Mouse (Mus musculus): ENCODE results near the gene Crlf1. TPM values are rescaled to one million over a fixed set of nuclear protein-coding genes. Genes with fewer than 3 reads are reported as not detected.

Gene Crlf1
- total RNA-seq, 2 experiments from 2014 or later, result 0.21 to 0.42 TPM

DNA sequence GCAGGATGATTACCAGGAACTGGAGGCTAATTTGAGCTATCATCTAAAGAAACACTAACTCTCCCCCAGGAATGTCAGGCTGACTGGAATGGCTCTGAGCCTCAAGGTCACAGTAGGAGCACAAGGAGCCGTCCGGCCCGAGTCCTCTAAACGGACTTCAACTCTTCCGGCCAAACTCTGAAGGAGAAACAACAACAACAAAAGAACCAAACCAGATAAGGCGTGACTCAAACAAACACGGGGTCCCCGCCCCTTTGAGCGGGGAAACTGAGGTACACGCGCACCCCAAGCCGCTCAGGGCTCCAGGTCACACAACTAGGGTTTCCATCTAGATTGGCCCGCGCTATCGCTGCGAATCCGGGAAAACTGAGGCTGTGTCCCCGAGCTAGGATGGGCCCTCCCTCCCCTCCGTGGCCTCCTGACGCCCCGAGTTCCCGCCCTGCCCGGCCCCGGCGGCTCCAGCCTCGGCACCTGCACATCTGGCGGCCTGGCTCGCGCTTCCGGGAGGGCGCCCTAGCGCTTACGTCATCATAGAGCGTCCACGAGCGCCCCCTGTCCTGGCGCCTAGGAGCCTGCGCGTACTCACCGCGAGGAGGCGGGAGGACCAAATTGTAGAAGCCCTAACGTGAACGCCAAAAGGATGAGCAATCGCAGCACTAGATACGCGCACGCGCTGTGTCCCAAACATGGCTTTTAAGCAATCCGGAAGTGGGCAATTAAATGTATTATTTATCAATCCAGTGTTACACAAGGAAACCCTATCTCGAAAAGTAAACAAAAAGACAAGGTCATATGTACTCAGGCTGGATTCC lies 29.8 kb downstream of the Crlf1 start:
- DNase-seq, result peak; percentile 97

- DNase-seq, result no peak
Observed at GRCm38 (mm10) chr8:70527111-70527511, 34.2 kb downstream of the Crlf1 start.

GRCm38 (mm10) chr8:70527512-70528181 lies 34.7 kb downstream of the Crlf1 start, which contains the start of the genes Fkbp8 and Kxd1:
Gene Fkbp8, plus strand, starts transcription at chr8:70527724.
Gene Kxd1, minus strand, starts transcription at chr8:70527956.
- DNase-seq, result peak; percentile 99

DNA sequence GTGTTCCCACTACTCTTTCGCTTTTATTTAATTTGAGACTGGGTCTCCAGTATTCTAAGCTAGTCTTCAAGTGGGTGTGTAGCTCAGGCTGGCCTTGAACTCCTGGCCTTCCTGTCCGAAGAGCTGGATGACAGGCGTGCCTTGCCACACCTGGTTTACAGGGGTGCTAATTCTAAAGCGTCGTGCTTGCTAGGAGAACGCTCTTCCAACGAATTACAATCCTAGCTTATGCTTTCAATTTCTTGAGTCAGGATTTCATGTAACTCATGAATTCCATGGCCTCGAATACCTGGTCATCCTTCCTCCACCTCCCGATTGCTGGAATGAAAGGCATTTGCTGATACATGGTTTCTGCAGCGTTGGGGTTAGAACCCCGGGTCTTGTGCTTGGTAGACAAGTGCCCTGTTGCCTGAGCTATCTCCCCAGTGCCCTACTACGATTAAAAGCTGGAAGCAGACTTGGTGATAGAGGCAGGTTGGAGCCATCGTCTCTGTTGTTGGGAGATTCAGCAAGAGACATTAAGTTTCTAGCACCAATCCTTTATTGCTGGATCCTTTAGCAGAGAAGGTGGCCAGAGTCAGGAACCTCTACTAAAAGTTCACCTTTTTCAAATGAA lies 35.3 kb downstream of the Crlf1 start:
- no peak for DNase-seq

DNA sequence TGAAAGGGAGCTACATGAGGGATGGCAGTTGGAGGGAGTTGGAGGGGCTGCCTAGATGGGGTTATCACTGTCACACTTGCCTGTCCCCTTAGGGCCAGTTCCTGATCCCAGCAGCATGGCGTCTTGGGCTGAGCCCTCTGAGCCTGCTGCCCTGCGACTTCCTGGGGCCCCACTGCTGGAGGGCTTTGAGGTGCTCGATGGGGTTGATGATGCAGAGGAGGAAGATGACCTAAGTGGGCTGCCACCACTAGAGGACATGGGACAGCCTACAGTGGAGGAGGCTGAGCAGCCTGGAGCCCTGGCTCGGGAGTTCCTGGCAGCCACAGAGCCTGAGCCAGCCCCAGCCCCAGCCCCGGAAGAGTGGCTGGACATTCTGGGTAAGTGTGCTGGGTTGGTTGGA lies 36.3 kb downstream of the Crlf1 start:
- DNase-seq, result no peak

DNA sequence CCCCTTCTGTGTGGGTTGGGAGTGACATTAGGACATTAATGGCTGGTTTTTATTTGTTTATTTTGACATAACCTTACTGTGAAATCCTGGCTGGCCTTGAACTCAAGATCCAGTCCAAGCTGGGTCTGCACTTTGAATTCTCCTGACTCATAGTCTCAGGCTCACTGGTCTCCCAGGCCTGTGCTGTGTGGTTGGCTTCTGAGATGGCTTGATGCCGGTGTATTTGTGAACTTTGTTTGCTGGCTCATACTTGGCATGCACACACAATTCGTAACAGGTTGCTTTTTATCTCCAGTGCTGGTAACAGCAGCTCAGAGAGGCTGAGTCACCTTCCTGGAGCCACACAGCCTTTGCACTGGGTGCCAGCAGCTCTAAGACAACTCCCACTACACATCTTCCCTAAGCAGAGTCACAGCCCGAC lies 36.8 kb downstream of the Crlf1 start:
- peak; percentile 59 for DNase-seq

GRCm38 (mm10) chr8:70530314-70530713 lies 37.4 kb downstream of the Crlf1 start:
- no peak for DNase-seq

- no peak for DNase-seq
Observed at GRCm38 (mm10) chr8:70534281-70534680, 41.3 kb downstream of the Crlf1 start.

DNA sequence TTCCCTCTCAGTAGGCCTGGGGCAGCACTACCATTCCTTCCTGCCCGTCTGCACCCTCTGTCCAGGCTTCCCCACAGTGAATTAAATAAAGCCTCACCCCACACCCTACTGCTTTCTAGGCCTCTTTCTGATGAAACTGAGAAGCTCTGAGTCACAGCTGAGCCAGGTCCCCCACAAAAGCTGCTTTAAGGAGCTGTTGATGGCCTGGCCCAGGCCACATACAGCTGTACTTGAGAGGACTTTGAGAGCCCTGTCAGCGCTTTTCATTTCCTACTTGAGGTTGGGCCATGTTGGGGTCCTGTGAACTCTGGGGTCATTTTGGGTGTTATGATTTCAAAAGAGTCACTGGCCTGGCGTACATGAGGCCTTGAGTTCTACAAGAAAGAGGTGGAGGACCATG lies 42.3 kb downstream of the Crlf1 start:
- no peak for DNase-seq

DNA sequence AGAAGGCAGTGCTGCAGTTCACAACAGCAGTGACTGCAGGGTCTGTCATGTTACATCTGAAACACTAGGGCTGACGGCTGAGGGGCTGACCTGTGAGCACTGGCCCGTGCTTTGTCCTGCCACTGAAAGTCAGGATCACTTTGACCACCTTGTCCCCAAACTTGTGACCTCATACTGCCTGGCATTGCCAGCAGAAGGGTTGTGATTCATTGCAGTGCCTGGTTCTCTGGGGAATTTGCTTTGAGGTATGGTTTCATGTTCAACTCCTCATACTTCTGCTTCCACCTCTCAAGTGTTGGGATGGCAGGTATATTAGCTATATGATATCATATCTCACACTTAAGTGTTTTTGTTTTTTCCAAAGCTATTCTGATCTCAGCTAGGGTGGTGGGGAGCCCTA lies 42.7 kb downstream of the Crlf1 start:
- DNase-seq, result no peak

DNA sequence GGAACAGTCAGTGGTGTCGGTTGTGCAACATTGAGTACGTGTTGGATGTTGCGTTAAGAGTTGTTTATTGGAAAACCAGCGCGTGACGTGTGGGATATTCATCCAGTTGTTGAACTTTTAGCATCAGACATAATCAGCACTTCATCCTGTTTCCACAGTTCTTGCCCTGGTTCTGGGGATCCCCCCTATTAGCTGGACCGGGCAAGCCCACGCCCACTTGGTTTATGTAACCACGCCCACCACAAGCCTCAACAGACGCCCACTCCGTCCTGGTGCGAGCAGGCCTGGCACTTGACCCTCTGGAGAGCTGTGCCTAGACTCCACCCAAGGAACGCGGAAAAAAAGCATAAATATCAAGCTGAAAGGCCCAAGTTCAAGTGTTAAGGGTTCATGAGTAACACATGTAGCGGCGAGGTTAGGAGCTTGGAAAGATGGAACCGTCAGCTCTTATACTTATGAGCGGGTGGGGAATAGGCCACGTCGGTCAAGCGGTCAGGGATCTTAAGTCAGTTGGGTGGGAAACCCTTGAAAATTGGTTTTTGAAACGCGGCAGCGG lies 45.1 kb downstream of the Crlf1 start:
- DNase-seq, result peak; percentile 77

- peak; percentile 100 for DNase-seq
Observed at GRCm38 (mm10) chr8:70538633-70539076, 45.7 kb downstream of the Crlf1 start.

DNA sequence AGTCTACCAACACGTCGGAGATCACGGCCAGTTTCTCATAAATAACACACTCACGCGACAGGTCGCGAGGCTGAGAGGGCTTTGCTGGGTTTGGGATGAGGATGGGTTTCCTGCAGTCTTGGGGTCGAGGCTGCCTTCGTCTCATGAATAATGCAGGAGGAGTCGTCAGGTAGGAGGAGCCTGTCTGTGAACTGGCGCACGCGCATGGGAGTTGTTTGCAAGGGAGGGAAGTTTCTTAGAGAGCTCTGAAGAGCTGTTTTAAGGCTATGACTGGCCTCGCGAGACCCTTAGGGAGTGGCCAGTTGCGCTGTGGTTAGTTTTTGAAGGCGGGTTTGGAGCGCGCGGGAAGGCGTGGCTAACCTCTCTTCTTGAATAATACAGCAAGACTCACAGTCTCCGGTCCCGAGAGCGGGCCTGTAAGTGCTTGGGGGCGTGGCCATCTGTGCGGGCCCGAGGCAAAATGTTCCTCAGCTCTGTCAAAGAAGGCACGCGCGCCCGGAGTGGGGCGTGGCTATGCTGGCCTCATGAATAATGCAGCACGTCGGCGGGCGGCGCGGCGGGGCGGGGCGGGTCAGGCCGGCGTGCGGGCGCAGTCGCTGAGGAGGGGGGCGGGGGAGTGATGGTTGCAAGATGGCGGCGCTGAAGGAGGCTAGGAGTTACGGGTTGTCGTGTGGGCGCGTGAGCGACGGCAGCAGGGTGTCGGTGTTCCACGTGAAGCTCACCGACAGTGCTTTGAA lies 46.3 kb downstream of the Crlf1 start, which contains the start of gene Ell:
Ell (plus strand) TSS at position 381 of the 737 bp plus-strand sequence.
- DNase-seq, result peak; percentile 100

DNA sequence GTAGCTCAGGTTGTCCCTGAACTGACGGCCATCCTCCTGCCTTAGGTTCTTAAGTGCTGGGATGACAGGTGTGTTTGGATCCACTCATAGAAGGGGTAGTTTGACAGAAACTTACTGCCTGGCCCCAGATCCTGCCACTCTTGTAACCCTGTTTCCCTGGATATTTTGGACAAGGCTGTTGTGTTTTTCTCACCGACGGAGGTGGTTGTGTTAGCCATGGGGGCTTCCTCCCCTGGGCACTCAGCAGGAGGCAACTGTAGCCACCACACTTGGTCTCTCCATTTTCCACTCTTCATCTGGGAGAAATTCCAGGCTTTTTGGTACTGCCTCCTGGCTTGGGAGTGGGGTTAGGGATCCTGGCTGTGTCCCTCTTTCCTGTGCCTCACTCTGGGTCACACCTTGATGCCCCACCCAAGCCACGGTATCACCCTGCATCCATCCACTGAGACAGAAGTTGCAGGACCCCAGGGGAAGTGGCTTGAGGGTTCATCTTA lies 47.1 kb downstream of the Crlf1 start:
- DNase-seq, result no peak

GRCm38 (mm10) chr8:70540507-70541071 lies 47.6 kb downstream of the Crlf1 start:
- DNase-seq, result no peak

DNA sequence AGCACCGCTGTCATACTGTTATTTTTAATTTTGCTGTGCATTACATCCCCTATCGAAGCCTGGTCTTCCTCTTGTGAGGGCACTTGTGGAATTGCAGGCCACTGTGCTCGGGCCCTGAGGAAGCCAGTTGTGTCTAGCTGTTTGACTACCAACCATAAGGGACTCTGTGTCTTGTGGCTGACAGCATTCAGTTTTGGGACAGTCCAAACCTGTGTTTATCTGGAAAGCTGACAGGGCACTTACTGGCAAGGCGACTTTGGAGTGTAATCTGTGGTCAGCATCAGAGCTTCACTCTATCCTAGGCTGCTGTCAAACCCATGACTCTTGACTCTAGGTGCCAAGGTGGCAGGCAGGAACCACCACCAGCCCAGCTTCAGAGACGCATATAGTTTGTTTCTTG lies 48.1 kb downstream of the Crlf1 start:
- no peak for DNase-seq

- DNase-seq, result peak; percentile 82
Observed at GRCm38 (mm10) chr8:70544200-70544687, 51.3 kb downstream of the Crlf1 start.

GRCm38 (mm10) chr8:70546412-70546811 lies 53.5 kb downstream of the Crlf1 start:
- DNase-seq, result no peak

DNA sequence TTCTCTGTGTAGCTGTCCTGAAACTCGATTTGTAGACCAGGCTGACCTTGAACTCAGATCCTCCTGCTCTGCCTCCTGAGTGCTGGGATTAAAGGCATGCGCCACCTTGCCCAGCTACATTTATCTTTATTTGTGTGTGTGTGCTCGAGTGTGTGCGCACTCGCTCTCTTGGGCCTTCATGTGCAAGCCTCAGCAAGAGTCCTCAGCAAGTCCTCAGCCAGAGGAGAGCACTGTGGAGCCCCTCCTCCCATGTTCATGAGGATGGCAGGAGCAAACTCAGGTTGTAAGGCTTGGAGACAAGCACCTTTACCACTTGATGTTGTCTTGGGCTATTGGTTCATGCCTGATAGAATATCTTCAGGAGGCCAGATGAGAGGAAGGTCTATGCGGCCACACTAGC lies 54.8 kb downstream of the Crlf1 start:
- no peak for DNase-seq

GRCm38 (mm10) chr8:70549412-70550184 lies 56.6 kb downstream of the Crlf1 start:
- DNase-seq, result no peak

All from adrenal gland, postnatal 10 days (tissue).